Mouse (Mus musculus) kidney, postnatal 25 days (tissue): ENCODE measurements around the gene Ggact.
A peak's percentile ranks its signal among the peaks of the same experiment; 100 is the strongest.

Experiments used
- DNase-seq, 2 experiments: peaks; one replicate each; pipeline ENCODE4 v3.0.0; 2021; ENCODE audit warnings: mixed read lengths in 2 of 2

The Ggact gene

DNA sequence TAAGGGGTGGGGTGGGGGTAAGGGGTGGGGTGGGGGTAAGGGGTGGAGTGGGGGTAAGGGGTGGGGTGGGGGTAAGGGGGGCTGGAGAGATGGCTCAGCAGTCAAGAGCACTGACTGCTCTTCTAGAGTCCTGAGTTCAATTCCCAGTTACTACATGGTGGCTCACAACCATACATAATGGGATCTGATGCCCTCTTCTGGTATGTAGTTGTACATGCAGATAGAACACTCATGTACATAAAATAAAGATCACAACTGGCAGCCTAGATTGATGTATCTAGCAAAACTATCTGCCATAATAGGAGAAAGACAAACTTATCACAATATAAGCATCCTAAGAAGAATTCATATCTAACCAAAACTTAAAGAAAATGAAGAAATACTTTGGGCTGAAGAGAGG is 15.0 kb downstream of the Ggact start:
- DNase-seq, result no peak

DNA sequence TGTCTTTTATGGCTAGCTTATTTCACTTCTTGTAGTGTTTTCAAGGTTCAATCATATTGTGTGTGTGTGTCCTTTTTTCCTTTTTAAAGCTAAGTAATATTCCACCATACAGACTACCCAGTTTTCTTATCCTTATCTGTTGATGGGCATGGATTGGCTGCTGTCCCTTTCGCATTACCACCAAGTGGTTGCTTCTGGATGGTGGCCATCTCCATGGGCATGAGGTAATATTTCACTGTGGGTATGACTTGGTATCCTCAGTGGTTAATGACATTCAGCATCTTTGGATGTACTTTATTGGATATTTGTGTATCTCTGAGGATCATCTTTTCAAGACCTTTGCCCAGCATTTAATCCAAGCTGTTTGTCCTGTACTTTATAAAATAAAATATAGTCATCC is 17.5 kb downstream of the Ggact start:
- no peak for DNase-seq

DNA sequence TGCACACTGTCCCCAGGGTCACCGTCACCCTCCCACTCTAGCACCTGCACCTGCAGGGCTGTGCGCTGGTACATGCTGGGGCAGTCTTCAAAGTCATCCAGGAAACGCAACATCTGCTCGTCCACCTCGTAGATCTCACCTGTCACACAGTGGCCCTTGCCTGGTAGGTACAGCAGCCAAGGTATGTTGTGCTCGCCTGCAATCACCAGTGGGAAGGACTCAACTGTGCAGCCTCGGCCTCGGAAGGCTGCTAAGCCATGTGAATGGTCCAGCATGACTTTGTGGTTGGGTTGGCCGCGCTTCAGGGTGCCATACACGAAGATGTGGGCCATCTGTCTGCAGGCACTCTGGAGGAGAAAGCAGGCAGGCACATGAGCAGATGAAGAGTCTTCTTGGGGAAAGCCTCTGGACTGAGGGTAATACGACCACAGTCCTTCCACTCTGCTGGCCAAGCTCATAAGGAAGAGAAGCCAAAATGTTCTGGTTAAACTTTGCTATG is 22.0 kb downstream of the Ggact start:
- DNase-seq, result no peak

DNA sequence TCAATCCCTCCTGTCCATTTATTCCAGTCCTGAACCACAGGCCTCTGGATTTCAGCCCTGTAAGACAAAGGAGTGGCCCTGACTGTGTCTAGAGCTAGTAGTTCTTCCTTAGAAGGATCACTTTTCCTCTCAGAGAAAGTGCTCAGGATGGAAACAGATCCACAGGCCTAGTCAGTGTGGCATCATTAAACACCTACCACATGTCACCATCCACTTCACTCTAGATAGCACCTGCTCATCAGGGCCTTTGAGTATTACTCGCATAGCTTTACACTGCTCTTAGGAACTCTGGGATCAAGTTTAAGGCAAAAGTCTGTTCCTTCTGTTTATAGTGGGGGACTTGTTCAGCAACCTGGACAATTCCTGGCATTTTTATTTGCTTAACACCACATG is 25.1 kb downstream of the Ggact start:
- no peak for DNase-seq

DNA sequence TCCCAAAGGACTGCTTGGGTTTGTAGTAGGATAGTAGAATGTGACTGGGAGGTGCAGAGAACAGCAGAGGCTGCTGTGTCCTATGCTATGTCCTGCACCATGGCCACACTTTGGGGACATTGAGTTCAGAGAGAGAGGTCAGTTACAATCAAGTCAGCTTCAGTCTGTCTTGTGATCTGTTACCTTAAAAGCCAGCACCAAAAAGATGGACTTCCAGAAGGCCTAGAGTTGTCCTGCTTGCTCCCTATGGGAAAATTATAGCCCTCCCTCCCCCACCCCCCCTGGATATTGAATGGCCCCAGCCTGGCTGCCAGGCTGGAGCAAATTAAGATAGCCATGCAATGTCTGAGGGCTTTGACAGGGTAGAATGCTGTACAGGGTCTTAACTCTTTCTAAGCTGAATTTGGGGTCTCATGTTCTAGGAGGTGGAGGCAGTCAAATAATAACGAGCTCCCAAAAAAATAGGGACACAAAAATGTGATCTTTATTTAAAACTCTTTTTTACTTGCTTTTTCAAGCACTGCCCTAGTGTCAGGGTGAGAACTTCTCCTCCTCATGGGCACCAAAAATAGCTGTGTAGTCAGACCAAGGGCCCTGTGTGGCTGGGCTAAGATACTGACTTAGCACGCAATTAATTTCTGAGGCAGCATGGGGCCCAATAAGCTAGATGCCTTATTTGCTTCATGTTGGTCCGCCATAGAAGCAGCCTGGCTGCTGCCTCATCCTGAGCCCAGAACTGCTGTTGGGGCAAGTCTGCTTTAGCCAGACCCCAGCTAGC is 25.7 kb downstream of the Ggact start:
- no peak for DNase-seq

DNA sequence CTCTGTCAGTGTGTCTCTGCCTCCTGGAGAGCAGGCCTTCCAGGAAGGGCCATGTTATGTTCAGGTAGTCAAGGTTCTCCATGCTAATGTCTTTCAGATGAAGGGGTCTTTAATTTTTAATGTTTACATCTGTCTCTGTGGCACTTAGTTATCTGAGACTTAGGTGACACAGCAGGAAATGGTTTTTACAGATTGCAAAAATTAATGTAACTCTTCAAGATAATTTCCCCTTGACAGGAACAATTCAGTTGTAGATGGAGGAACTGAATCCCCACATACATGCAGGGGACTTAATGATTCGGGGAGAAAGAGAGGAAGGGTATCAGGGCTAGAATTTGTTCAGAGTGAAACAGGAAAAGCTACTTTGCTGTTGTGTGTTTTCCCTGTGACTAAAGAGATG is 26.3 kb downstream of the Ggact start:
- DNase-seq, result no peak

DNA sequence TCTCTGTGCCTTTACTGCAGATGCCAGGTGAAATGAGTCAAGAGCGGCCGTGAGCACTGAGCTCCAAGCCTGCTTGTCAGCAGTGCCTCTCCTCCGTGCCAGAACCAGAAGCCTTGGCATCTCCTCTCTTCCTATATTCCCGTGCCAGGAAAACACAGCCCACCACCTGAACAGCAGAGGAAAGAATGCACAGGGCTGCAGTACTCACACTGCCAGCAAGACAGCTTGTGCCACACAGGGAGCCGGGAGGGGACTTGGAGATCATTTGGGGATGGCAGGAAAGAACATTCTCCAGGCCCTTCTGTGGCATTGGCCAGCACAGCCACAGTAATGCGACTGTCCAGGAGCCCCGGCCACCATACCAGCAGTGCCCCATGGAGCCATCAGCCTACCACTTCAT is 27.7 kb downstream of the Ggact start:
- no peak for DNase-seq

DNA sequence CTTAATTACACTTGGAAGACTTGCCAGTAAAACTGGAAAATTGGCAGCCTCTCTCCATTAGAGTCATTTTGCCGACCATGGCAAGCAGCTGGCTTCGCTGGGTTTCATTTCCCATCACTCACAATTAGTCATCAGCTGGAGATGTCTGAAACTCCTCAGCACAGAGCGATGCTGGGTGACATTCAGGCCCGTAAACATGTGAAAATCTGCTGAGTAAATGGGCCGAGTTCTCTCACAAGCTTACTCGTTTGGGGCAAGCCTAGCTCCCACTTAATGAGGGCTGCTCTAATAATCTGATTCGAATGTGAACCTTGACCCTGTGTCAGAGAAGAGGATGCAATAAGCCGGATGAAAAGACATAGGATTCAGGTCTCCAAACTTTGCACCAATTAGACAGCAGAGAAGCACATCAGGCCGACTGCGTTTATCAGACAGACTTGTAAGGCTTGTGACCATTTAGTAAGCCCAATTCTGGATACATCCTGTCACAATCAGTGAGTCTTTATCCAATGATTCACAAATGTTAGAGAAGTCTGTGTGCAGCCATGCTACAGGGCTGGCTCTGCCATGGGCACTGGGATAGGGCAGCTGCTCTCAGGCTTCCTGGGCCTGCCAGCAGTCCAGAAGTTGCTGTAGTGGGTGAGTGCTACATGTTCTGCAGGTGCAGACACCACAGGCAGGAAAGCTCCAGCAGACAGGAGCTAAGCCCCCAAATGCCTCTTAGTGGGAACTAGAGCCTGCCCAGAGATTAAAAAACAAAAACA is 29.6 kb downstream of the Ggact start:
- no peak for DNase-seq

DNA sequence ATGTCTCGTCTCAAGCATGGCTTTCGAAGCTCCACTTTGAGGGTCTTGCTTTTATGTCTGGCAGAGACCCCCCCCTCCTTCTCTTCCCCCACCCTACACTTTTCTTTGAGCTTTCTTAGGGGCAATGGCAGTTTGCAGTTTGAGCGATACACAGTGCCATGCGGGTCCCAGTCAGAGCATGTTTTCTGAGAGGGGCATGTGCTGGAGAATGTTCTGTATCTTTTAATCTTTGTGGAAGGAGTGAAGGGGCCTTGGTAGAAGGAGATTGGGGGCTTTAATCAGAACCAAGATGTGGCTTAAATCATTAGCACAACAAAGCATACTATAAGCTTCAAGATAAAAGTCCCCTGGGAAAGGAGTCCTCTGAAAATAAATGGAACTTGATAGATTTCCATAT is 30.1 kb downstream of the Ggact start:
- DNase-seq, result no peak

DNA sequence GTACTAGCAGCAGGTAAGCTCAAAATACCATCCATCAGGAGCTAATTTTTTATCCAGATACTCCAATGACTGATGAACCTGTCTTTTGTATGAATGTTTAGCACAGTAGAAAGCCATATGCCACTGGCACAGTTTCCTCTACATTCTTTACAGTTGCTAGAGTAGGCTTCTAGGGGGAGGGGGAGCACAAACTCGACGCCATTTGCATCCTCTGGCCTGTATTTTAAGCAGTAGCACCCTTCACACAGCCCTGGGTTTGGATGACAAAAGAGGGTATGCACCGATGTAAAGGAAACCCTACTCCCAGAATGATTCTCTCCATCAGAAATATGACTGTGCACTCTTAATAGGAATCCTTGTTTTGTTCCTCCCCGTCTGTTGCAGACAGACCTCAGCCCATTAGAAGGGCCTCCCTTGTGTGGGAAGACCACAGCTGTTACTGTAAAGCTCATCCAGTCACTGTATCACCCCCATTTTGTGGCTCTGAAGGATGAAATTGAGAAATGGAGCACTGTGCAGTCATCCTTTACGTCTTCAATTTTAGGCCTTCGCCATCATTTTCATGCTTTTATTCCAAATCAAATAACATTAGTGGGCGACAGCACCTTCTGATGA is 30.7 kb downstream of the Ggact start:
- DNase-seq, result no peak

DNA sequence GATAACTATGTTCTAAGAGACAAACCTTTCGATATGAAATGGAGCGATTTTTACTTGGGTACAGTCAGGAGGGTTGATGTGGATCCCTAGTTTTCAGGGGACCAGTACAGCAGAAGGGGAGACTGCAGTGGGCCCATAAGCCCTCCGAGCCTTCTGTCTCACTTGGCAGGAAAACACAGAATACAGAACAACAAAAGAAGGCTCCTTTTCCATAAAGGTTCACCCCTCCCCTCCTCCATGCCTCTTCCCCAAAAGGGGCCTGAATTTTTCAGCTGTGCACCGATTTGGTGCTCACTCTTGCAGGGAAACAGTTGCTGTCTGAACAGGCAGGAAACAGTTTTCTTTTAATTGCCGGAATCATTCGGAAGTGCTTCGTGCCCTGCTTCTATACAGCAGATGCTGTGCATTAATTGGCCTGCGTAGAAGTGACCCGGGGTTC is 31.3 kb downstream of the Ggact start:
- DNase-seq, result no peak

DNA sequence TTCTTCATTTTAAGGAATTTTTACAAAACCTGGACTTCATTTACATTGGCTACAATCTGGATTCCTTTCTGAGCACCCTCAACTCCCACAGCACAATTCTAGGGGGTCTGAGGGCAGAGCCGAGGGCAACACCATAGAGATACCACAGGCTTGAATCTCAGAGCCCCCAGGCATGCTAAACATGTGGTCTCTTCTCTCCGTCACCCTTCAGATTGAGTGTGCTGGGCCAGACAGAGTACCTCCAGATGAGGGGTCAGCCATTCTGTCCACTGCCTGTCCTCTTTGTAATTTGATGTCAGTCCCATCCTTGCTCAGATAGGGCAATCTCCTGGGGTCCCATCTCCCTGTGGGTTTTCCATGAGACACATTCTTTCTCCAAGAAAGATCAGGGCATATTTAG is 31.9 kb downstream of the Ggact start:
- no peak for DNase-seq

DNA sequence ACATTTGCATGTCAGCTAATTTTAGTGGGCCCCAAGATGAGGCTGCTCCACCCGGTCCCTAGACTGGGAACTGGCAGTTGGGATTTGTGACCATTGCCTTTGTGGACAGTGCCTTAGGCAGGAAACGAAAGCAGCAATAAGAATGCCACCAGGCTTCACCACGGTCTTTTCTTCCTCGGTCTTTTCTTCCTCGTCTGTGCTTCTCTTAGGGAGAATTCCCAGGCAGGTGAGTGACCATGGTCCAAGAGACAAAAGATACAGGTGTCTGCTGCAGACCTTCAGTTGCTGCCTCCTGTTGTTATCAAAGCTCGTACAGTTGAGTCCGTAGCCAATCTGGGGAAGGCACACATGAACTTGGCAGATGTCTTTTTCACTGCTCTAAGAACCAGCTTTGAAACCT is 33.3 kb downstream of the Ggact start:
- DNase-seq, result no peak

DNA sequence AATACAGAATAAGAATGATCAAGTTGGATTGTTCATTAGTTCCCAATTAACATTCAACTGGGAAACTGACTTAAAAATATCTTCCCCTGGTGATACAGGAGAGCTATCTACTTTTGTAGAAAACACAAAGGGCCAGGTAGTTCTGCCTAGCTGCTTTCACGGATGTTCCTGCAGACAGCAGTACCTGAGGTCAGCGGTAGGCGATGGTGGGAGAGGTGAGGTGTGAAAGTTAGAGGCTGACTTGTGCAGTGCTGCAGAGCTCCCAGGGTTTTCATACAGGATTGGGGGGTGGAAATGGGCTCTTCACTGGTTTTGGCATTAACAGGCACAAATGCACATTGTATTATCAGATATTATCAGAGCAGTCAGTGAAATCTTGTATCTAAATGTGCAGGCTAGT is 35.8 kb downstream of the Ggact start:
- DNase-seq, result no peak

DNA sequence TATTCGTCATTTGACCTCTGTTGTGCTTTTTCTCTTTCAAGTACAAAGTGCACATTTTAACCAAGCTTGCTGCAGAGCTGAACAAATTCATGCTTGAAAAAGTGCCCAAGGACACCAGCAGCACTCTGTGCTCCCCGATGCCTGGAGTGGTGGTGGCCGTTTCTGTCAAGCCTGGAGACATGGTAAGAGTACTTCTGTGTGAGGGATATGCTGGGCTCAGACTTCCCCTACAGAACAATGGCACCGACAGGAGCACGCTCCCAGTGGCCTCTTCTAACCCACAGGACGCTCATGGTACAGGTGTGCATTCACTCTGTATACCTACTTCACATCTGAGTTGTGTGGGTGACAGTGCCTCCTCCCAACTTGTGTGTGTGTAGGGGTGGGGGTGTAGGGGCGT is 36.8 kb downstream of the Ggact start:
- no peak for DNase-seq

DNA sequence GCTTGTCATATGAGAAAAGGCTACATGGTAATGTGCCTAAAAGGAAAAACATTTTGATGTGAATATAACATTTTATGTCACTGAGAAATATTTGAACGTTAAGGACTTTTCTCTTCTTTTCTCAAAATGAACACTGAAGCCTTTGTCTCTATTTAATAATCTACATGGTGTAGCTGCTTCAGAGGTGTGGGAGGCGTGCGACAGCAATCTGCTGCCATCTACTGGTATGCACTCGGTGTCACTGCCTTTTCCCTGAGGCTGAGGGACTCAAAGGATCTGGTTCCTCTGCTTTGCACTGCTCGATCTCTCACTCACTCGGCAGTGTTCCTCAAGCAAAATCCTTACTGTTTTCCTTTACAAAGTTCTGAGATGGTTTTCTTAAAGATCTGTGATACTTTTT is 37.4 kb downstream of the Ggact start:
- DNase-seq, result peak; percentile 76 to 79

DNA sequence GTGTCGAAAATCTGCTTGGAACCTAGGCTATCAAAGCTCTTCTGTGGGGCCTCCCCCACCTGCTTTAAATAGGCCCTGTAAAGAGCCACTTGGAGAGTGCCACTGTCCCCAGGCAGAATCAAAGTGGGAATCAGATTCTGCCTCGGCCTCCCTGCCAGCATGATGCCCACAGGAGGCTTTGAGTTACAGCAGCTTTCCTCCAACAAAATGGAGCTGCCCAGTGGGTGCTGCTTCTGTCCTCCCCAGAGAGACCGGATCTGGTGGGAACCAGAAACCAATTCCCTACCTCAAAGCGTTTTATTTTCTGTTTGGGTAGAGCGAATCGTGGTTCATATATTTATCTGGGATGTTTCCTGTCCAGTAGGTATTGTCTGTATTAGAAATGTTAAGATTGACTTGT is 37.9 kb downstream of the Ggact start:
- no peak for DNase-seq

DNA sequence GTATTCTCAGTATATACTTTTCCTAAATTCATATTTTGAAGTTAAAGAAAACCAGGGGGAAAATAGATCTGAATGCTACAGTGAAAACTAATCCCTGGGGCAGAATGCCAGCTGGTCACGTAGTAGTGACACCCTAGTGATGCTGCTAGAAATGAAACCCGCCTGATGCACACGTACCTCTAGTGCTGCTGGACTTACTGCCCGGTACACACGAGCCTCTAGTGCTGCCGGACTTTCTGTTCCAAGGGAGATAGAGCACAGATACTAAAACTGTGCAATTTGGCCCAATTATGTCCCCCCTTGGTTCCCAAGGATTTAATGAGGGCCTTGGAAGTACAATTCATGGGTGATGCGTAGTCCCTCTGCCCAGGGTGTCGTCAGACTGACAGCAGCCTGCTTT is 38.5 kb downstream of the Ggact start:
- no peak for DNase-seq

DNA sequence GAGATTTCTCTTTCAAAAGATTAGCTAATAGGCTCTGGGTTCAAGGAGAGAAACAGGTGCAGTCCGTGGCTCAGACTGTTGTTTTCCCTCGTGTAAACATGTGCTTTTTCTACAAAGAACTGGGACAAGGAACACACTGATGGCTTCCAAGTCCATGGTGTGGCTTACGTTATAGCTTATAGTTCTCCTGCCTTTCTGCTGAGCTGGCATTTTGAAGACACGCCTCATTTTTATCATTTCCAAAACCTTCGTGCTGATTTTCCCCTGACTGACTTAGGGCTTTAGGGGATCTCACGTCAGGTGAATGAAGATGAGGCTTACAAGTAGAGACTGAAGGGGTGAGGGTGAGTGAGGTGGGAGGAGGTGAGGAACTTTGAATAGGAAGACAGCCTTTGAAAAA is 40.9 kb downstream of the Ggact start:
- DNase-seq, result no peak

DNA sequence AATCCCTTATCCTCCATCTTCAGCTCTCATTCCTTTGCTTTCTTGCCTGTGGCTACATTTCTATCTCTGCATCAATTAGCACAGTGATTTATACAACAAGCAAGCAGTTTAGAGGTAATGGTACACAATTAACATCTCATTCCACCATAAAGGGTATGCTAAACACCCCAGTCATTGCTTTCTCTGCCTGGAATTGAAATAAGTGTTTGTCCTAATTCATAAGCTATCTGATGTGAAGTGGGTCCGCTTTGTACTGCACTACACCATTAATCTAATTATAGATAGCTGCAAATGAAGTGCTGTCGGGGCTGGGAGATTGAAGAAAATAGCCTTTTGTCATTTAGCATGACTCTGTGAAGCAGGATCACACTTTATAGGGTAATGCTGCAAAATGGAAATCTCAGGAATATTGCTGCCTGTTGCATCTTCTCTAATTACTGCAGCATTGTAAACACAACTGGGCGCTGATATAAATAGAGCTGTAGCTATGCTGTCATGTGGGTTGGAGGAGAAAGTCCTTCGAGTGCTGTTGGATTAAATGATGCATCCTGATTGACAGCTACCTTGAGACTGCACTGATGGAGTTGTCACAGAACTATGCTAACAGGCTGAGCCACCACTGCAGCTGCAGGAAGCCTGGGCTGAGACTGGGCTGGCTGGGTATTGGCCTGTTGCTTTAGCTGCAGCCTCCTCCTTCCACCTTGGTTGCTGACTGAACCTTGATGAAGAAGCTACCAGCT is 41.5 kb downstream of the Ggact start:
- DNase-seq, result no peak

DNA sequence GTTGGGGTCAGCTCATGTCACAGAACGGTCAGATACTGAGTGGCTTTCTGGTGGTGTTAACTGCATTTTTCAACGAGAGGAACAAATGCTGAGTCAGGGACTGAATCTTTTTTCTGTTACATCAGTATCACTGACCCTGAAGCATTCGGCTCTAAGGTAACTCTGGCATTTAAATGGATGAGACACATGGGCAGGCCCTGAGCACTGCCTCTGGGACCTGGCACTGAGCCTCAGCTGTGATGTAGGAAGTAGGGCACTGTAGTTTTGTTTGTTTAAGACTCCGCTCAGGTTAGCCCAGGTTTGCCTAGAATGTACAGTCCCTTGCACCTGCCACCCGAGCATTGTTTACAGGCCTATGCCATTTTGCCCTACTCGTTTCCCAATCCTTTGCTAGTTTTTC is 43.7 kb downstream of the Ggact start:
- no peak for DNase-seq

DNA sequence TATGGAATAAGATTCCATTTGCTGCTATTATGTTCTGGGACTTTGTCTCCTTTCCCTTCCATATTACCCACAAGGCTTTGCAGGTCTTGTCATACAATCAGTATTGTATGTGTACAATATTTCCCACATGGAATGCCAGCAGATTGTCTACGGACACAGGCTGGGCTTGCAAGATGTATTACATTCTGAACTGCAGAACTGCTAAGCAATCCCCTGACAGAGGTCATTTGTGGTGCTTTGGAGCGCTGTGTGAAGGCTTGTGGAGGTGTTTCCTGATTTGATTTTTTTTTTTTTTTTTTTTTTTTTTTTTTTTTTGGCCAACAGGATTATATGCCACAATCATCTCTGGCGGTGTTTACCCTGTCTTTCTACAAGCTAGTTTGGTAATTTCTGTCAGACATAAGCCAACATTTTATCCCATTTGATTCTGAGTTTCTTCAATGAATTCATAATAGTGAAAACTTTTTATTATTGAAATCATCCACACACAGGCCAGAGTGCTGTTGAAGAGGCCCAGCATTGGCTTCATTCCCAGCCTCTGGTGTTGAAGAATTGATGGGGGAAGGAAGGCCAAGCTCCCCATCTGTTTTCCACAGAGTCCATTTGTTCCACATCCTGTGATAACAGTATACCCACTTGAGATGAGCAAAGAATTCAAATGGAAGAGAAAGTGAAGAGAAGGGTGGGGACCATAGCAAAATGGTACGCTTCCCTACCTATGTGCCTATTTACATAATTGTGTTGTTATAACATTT is 45.8 kb downstream of the Ggact start:
- DNase-seq, result no peak
